Mouse (Mus musculus): ENCODE results near the gene Defa36. TPM values are rescaled to one million over a fixed set of nuclear protein-coding genes. Genes with fewer than 3 reads are reported as not detected.
"Not testable (repeated sequence)": the region's sequence is repeated elsewhere in the genome, so short reads cannot be mapped to it uniquely, and the experiment has no call there.

The Defa36 gene
- not detected in 2 replicates for polyA plus RNA-seq (2016; fragmentation: Nextera tagmentation; extraction: Ambion mirVana)

GRCm38 (mm10) chr8:21427111-21427510 lies at the start of gene Defa36:
Defa36 (plus strand) TSS chr8:21427411.
- not testable (repeated sequence) for ATAC-seq (ENCODE audit: low FRiP score); H3K4me1 ChIP-seq; H3K27me3 ChIP-seq; H3K36me3 ChIP-seq (replicated peaks); H3K4me2 ChIP-seq; H3K27ac ChIP-seq; H3K9me3 ChIP-seq; H3K4me3 ChIP-seq (replicated peaks); H3K9ac ChIP-seq
- no CpG with 5 or more reads among the region's 1 CpGs for WGBS

GRCm38 (mm10) chr8:21378215-21378614 lies 49.0 kb upstream of the Defa36 start, which contains the start of gene Defa2:
Defa2 (plus strand) TSS chr8:21378515.
- not testable (repeated sequence) for H3K4me3 ChIP-seq (replicated peaks); H3K9me3 ChIP-seq; H3K4me2 ChIP-seq; ATAC-seq (ENCODE audit: low FRiP score); H3K27ac ChIP-seq; H3K4me1 ChIP-seq; H3K27me3 ChIP-seq; H3K36me3 ChIP-seq (replicated peaks); H3K9ac ChIP-seq
- no CpG with 5 or more reads among the region's 2 CpGs for WGBS

- H3K9me3 ChIP-seq; H3K27me3 ChIP-seq; H3K4me1 ChIP-seq; H3K9ac ChIP-seq; H3K27ac ChIP-seq; H3K36me3 ChIP-seq (replicated peaks); ATAC-seq (ENCODE audit: low FRiP score); H3K4me3 ChIP-seq (replicated peaks); H3K4me2 ChIP-seq: not testable (repeated sequence)
- WGBS, result no CpG with 5 or more reads among the region's 2 CpGs
These were observed 35.7 kb upstream of the Defa36 start, which contains the start of gene Defa33 for GRCm38 (mm10) chr8:21391511-21391910. Defa33 (plus strand) TSS chr8:21391811.

GRCm38 (mm10) chr8:21456460-21456859 lies 29.2 kb downstream of the Defa36 start, which contains the start of gene Gm7849:
Gm7849 (minus strand) TSS chr8:21456560.
- H3K4me1 ChIP-seq; H3K4me2 ChIP-seq; H3K4me3 ChIP-seq (replicated peaks); H3K27me3 ChIP-seq; ATAC-seq (ENCODE audit: low FRiP score); H3K9ac ChIP-seq; H3K36me3 ChIP-seq (replicated peaks); H3K9me3 ChIP-seq; H3K27ac ChIP-seq: not testable (repeated sequence)
- WGBS, result no CpG with 5 or more reads among the region's 1 CpGs

Other genes with a start within 250 kb of the Defa36 start
- not detected in 2 replicates for gene Defa31, start 235.8 kb upstream of the Defa36 start, polyA plus RNA-seq (2016; fragmentation: Nextera tagmentation; extraction: Ambion mirVana)
- not detected in 2 replicates for gene Gm15293, start 225.8 kb upstream of the Defa36 start, polyA plus RNA-seq (2016; fragmentation: Nextera tagmentation; extraction: Ambion mirVana)
- not detected in 2 replicates for gene Gm15292, start 177.7 kb upstream of the Defa36 start, polyA plus RNA-seq (2016; fragmentation: Nextera tagmentation; extraction: Ambion mirVana)
- gene Defa27, start 111.9 kb upstream of the Defa36 start, polyA plus RNA-seq (2016; fragmentation: Nextera tagmentation; extraction: Ambion mirVana), result not detected in 2 replicates
- gene Defa29, start 100.4 kb upstream of the Defa36 start, polyA plus RNA-seq (2016; fragmentation: Nextera tagmentation; extraction: Ambion mirVana), result not detected in 2 replicates
- gene Defa2, start 48.9 kb upstream of the Defa36 start, polyA plus RNA-seq (2016; fragmentation: Nextera tagmentation; extraction: Ambion mirVana), result not detected in 2 replicates
- gene Defa33, start 35.6 kb upstream of the Defa36 start, polyA plus RNA-seq (2016; fragmentation: Nextera tagmentation; extraction: Ambion mirVana), result not detected in 2 replicates
- gene Gm7849, start 29.1 kb downstream of the Defa36 start, polyA plus RNA-seq (2016; fragmentation: Nextera tagmentation; extraction: Ambion mirVana), result not detected in 2 replicates
- not detected in 2 replicates for gene Defa20, start 81.8 kb downstream of the Defa36 start, polyA plus RNA-seq (2016; fragmentation: Nextera tagmentation; extraction: Ambion mirVana)
- gene Defa32, start 101.6 kb downstream of the Defa36 start, polyA plus RNA-seq (2016; fragmentation: Nextera tagmentation; extraction: Ambion mirVana), result not detected in 2 replicates
- not detected in 2 replicates for gene Defa37, start 138.0 kb downstream of the Defa36 start, polyA plus RNA-seq (2016; fragmentation: Nextera tagmentation; extraction: Ambion mirVana)
- gene Defa28, start 155.6 kb downstream of the Defa36 start, polyA plus RNA-seq (2016; fragmentation: Nextera tagmentation; extraction: Ambion mirVana), result not detected in 2 replicates
- not detected in 2 replicates for gene Gm7861, start 167.1 kb downstream of the Defa36 start, polyA plus RNA-seq (2016; fragmentation: Nextera tagmentation; extraction: Ambion mirVana)
- not detected in 2 replicates for gene Defa26, start 190.8 kb downstream of the Defa36 start, polyA plus RNA-seq (2016; fragmentation: Nextera tagmentation; extraction: Ambion mirVana)
- not detected in 2 replicates for gene Defa17, start 228.4 kb downstream of the Defa36 start, polyA plus RNA-seq (2016; fragmentation: Nextera tagmentation; extraction: Ambion mirVana)
- gene Defa34, start 238.4 kb downstream of the Defa36 start, polyA plus RNA-seq (2016; fragmentation: Nextera tagmentation; extraction: Ambion mirVana), result not detected in 2 replicates